Mouse (Mus musculus): Measurements from ENCODE around the gene Adnp.

DNA sequence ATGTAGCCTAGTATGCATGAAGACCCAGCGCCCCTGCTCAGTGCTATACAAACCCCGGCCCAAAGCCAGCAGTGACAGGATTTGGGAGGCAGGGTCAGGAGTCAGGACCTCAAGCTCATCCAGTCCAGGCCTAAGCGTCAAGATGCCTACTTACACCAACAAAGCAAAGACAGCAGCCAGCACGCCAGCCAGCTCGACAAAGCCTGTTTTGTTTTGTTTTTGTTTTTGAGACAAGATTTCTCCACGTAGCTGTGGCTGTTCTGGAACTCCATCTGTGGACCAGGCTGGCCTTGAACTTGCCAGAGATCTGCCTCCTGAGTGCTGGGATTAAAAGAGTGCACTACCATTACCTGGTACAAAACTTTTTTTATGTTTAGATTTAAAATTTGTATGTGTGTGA, 16.4 kb upstream of the Adnp start:
- TF ChIP-seq CTCF (IDR thresholded peaks at IDR 0.05; ENCODE audit: extremely low read depth, insufficient read length, insufficient replicate concordance, low read depth, low read length) = no peak
- no peak for TF ChIP-seq POLR2A (IDR thresholded peaks at IDR 0.05; ENCODE audit: low read depth, low read length)
